Mouse (Mus musculus) adrenal gland, postnatal 25 days (tissue): ENCODE results near the gene Adamts4. TPM values are rescaled to one million over a fixed set of nuclear protein-coding genes. Genes with fewer than 3 reads are reported as not detected.

ENCODE experiments used
- DNase-seq: peaks from one replicate; pipeline ENCODE4 v3.0.0; 2021; ENCODE audit warnings: mixed read lengths
- total RNA-seq: library from RNA; stranded (reverse); gene quantifications from 2 replicates; pipeline ENCODE4 v1.2.3, GENCODE M21; 2021

Adamts4 gene
- total RNA-seq, 1 experiment from 2014 or later: 0.67 TPM

DNA sequence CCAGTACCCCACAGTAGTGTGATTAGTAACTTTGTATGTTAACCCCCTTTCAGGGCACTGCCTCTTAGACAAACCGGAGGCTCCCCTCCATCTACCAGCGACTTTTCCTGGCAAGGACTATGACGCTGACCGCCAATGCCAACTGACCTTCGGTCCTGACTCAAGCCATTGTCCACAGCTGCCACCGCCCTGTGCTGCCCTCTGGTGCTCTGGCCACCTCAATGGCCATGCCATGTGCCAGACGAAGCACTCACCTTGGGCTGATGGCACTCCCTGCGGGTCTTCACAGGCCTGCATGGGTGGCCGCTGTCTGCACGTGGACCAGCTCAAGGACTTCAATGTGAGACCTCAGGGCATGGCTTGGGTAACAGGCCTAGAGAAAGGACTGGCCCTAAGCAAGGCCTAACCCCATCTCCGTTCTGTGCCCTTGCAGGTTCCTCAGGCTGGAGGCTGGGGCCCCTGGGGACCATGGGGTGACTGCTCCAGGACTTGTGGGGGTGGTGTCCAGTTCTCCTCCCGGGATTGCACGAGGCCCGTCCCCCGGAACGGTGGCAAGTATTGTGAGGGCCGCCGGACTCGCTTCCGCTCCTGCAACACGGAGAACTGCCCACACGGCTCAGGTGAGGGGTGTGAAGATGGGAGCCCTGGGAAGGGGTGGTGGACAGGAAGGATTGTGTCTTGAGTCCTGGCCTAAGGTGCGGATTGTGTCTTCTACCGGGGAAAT, 6.0 kb downstream of the Adamts4 start:
- peak; percentile 66 for DNase-seq

DNA sequence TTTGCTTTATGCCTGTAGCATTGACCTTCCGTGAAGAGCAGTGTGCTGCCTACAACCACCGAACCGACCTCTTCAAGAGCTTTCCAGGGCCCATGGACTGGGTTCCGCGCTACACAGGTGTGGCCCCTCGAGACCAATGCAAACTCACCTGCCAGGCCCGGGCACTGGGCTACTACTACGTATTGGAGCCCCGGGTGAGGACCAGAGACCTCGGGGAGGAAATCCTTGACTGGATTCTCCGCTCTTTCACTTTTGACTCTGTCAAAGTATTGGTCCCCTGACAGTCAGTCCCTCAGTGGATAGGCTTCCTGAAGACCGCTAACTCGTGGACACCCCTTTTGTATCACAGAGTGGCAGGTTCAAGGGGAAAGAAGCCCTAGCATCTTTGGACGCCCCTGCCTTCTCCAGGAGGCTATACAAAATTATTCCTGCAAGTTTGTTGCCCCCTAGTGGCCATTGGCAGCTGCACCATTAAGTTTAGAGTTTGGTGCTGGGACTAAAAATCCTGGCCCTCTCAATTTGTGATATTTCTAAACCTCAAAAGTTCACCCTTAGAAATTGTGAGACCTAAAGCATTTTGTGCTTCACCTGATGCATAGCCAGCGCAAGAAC, 6.8 kb downstream of the Adamts4 start:
- peak; percentile 52 for DNase-seq

DNA sequence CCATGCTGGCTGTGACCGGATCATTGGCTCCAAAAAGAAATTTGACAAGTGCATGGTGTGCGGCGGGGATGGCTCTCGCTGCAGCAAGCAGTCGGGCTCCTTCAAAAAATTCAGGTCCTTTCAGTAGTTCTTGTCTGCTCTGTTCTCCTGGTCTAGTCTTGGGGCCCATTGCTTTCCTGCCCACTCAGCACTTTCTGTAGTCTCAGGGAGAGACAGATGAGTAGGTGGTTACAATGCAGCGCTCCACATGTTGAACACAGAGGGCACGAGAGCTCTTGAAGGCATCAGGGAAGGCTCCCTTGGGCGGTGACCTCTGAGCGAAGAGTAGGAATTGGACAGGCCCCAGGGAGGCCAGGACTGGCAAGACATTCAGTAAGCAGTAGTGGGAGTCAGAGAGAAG, 7.6 kb downstream of the Adamts4 start:
- DNase-seq: no peak

DNA sequence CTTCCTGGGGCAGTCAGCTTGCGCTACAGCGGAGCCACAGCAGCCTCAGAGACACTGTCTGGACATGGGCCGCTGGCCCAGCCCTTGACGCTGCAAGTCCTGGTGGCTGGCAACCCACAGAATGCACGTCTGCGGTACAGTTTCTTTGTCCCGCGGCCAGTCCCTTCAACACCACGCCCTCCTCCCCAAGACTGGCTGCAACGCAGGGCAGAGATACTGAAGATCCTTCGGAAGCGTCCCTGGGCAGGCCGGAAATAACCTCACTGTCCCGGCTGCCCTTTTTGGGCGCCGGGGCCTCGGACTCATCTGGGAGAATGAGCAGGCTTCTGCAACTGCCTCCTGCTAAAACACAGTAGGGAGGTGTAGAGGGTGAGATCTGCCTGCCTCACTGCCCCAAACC, 8.7 kb downstream of the Adamts4 start:
- DNase-seq: no peak

DNA sequence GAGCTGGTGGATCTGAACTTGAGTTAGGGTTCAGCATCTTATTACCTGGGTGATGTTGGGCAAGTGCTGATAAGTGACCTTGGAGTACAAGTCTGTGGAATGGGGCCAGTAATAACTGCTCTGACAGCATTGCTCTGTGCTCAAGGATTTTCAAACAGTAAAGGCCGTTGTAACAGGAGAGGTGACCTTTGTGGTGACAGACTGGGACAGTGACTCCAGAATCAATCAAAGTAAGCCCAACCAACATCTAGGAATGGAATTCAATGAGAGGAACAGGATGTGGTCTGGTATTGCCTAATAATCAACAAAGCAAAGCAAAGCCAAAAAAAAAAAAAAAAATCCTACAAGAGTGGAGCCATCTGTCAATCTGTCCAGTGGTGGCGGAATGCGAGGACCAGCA, 10.1 kb downstream of the Adamts4 start:
- no peak for DNase-seq

DNA sequence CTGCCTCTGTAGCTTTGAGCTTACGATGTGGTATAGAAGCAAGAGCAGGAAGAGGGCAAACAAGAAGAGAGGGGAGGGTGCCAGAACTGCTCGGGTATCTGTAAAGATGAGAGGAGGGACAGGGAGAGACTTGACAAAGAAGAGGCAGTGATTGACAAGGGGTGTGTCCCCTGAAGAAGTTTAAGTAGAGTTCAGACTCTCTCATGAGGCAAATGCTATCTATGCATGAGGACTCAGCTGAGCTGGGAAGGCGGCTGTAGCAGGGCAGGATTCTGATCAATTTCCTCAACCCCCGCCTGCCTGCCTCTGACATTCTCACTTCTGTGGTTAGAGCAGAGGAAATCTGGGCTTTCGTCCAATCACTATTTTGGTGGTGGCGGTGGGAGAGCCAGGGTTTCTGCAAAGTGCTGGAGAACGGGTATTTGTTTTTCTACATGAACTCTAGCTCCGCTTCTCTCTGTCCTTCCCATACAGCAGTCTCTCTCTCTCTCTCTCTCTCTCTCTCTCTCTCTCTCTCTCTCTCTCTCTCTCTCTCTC, 12.4 kb downstream of the Adamts4 start:
- DNase-seq: no peak

DNA sequence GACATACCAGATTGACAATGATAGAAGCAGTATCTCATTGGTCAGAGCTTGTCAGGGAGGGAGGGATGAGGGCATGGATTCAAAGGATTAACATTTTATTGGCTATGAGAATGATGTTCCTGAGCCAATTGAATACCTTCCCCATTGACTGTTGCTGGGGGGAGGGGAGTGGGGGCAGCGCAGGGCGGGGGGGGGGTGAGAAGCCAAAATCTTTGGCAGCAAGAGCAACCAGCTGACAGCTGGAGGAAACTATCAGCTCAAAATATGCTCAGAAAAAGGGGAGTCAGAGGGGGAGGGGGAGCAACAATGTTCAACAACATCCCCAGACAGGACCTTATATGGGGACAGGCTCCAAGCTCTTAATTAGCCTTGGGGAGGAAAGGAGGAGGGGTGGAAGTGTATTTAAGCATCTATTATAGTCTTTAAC, 13.0 kb downstream of the Adamts4 start:
- DNase-seq: no peak

DNA sequence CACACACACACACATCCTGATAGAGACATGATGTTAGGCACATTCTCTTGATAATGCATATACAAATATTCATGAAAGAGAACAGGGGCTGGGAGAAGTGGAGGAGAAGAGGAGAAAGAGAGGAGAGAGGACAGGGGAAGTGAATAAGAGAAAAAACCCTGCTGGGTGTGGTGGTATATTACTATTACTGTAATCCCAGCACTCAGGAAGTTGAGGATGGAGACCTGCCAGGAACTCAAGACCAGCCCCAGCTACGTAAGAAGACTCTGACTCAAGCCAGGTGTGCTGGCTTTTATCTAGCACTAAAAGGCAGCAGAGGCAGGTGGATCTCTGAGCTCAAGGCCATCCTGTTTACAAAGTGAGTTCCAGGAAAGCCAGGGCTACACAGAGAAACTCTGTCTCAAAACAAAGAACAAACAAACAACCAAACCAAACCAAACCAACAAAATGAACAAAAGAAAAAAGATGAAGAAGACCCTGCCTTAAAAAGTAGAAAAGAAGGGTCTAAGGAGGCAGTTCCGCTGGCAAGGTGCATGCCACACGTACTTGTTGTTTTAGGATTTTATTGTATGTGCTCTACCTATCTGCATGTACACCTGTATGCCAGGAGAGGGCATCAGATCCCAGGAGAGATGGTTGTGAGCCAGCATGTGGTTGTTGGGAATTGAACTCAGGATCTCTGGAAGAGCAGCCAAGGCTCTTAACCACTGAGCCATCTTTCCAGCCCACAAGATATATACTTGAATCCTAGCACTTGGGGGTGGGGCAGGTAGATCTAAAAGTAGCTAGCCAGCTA, 13.6 kb downstream of the Adamts4 start:
- no peak for DNase-seq

DNA sequence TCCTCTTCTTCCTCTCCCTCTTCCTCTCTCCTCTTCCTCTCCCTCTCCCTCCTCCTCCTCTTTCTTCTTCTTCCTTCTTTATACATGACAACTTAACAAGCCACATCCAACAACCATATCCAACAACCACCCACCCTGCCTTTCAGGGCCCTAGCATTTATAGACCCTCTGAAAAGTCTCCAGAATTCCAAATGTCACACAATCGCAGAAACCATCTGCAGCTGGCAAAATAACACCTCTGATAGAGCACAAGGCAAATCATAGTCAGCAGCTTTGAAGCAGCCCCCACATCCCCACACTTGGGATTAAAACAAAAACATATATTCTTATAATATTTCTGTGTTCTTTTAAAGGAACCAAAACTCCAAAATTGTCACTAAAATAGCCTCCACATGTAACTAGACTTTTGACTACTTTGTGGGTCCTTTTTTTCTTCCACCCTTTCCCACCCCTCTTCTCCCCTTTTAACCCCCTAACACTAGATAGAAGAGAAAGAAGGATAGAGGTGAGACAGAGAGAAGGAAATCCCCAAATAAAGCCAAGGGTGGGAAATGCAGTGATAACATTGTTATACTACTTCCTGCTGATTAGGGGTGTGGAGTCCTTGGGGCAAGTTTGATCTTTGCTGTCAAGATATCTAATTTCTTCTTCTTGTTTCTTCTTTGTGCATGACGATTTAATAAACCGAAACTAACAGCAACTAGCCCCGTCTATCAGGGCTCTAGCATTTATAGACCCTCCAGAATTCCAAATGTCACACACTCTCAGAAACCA, 15.9 kb downstream of the Adamts4 start:
- no peak for DNase-seq

DNA sequence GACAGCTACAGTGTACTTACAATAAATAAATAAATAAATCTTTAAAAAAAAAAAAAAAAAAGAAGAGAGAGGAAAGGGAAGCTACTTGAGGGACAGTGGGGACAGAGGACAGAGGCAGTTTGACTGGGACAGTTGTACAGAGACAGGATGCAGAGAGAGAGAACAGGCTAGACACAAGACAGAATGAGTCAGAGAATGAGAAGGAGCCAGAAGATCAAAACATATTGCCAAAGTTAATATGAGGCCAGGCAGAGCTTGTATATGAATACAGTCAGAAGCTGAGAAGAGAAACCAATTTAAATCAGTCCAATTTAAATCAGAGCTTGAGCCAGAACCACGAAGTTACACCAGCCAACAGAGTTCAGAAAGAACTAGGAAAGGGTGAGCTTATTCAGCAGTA, 18.1 kb downstream of the Adamts4 start:
- no peak for DNase-seq

DNA sequence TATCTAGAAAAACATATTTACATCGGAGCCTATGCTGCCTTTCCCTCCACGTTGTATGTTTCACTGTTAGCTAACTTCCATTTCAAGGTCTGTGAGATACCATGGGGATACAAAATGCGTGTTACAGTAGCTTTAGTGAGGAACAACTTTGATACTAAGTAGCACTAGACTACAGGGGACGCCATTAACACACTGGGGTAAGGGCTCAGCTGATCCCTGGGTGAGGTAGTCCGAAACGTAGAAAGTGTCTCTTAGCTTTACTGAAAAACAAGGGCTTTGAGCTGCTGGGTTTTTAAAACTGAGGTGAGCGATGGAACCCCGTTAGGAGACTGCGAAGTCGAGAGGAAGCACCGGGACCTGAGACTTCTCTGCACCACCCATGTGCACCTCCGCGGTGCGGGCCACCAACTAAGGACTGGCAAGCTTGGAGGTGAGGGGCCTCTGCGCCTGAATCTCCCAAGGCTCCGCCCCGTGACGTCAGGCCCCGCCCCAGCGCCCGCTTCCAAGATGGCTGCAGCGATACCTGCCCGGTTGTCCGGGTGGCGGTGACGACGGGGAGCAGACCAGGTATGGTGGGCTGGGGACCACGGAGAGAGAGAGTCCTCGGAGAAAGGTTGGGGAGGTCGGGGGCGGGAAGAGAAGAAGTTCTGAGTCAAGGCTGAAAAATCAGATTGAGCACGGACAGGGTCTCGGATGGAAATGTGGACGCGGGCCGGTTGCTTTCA, 19.8 kb downstream of the Adamts4 start, which contains the start of gene B4galt3:
B4galt3 (plus strand) TSS at position 481 of the 725 bp plus-strand sequence.
- peak; percentile 98 for DNase-seq

DNA sequence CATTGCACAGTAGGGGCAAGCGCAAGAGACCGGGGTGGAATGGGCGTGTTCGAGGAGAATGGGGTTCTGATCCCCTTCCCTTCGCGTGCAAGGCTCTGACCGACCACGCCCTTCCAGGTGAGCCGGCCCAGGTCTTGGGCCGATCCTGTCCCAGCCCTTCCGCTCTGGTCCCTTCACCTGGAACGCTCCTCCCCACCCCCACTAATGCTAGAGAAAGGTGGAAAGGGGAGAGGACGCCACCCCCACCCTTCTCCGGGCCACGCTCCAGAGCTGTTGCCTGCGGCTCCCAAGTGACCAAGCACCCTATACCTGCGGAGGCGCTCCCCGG, 20.3 kb downstream of the Adamts4 start:
- DNase-seq: no peak

DNA sequence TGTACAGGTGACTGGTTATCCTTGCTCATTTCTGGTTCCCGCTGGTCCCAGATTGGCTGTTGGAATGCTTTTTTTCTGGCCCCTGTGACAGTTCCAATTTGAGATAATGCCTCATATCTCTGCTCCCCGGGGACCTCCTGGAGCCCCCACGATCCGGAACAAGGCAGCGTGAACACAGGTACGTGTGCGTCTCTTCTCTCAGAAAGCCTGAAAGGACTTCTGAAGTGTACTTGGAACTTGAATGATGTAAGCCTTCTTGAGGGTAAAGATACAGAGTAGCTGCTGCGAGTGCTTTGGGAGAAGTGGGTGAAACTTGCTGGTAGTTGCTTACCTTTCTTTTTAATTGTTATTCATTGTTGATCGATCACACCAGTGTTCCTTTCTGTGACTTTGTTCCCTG, 21.0 kb downstream of the Adamts4 start:
- DNase-seq: no peak

DNA sequence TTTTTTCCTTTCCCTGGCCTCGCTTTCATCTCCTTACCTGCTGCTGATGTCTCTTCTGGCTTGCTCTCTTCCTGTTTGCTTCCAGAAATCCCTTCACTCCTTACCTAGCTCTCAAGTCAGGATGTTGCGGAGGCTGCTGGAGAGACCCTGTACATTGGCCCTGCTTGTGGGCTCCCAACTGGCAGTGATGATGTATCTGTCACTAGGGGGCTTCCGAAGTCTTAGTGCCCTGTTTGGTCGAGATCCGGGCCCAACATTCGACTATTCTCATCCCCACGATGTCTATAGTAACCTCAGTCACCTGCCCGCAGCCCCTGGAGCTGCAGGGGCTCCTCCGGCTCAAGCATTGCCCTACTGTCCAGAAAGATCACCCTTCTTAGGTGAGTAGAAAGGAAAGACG, 21.4 kb downstream of the Adamts4 start:
- no peak for DNase-seq

DNA sequence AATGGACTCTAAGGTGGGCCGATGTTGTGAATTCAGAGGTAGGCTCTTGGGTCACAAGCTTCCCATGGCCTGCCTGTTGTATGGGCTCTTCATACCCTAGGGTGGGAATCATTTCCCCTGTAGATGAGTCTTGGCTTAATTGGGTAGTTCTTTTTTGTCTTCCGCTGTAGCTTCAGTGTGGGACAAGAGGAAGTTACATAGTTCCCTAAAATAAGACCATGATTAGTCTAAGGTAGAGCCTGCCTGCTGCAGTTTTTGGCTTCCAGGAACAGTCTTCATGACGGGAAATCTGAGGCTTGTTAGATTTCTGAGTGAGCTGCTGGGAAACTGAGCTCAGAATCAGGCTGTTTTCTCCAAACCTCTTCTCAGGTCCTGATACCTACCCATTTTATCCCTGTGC, 21.9 kb downstream of the Adamts4 start:
- DNase-seq: no peak

DNA sequence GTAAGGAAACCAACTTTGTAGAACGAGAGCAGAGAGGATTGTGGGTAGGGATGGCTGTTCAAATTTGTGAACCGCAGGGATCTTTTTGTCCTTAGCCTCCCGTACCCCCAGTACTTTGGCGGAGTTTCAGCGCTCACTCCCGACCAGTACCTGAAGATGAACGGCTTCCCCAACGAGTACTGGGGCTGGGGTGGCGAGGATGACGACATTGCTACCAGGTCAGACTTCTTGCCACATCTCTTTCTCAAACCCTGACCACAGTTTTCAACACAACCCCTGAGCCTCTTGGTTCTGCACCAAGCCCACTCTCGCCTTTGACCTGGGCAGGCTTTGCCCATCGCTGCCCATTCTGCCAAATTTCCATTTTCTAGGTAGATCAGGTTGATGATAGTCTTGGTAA, 23.9 kb downstream of the Adamts4 start:
- no peak for DNase-seq

DNA sequence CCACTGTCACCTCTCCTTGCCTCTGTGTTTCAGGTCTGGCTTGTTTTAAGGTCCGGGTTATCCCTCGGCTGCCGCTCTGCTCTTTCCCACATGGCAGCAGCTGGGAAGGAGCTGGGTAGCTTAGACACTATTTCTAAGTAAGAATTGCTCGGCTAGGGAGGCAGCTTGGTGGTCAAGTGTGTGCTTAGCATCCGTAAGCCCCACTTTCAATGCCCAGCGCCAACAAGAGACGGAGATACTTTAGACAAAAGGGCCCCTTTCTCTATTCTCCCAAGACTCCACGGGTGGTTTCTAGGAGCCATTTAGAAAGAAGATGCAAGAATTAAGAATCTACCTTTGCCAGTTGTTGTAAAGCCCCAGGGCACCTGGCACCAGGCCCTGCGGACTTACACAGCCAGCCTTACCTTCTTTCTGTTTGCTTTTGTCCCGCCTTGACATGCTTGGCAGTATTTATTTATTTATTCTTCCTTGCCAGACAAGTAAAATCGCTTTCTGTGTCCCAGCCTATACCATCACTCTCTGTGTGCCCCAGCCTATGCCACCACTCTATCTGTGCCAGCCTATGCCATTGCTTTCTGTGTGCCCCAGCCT, 25.0 kb downstream of the Adamts4 start:
- DNase-seq: no peak

DNA sequence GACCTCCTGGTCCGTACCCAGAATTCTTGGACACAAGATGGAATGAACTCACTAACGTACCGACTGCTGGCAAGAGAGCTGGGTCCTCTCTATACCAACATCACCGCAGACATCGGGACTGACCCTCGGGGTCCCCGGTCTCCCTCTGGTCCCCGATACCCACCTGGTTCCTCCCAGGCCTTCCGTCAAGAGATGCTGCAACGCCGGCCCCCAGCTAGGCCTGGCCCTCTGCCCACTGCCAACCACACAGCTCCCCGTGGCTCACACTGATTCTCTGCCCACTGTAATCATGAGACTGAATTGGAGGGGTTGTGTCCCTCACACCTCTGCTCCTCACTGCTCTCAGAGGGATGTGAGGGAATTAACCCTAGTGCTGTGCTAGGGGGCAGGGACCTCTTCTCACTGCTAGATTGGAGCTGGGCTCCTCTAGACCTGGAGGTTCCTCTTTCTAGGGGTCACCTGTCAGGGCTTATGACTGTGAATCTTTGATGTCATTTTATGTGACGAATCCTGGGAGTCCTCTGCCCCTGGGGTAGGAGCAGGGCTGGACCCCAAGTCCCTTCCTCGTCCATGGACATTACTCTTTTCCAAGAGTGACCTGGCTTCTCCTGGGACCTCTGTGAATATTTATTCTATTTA, 26.0 kb downstream of the Adamts4 start:
- DNase-seq: no peak

DNA sequence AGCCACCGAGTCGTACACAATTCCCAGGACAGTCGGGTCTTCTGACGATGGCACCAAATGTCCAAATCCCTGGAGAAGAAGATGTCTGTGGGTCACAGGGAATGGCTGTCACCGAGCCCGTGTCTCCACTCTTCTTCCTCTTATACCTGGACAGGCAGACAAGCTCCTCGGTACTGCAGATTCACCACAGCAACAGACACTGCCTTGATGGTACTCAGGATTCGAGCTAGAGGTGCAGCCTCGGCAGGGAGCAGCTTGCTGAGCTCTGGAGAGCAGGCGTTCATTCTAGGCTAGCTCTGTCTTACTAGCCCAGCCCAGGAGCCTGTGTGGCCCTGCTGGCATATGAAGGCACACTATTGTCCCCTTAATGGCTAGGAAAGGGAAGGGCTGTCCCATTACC, 27.5 kb downstream of the Adamts4 start:
- no peak for DNase-seq

DNA sequence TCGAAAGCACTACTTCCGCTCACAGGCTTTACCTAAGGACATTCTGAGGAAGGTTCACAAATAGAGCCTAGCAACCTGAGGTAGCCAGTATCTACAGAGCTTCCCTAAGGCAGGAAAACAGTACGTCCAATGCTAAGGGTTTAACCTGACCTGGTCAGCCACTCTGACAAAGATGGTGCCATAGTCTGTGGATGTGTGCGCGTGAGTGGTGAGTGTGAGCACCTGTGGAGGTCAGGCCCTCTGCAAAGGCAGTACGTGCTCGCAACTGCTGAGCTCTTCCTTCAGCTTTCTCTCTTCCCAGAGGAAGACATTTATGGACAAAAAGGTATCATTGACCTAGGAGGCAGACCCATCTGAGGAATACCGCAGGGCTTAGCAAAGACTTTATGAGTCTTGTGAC, 28.2 kb downstream of the Adamts4 start:
- DNase-seq: no peak
